Mouse (Mus musculus) neural tube, embryonic 14.5 days (tissue): Measurements from ENCODE around the gene Tet1. TPM values are rescaled to one million over a fixed set of nuclear protein-coding genes. Genes with fewer than 3 reads are reported as not detected.

Experiments used
- ATAC-seq: fragments of 200-750 bp; cut with Nextera tagmentation; 2 replicates; pipeline ENCODE4 v1.8.0; 2017; ENCODE audit warnings: low read depth, mild to moderate bottlenecking, moderate TSS enrichment, moderate library complexity
- H3K27ac ChIP-seq: fragments of 300-500 bp; sonication (generic); 2 replicates; pipeline ENCODE4 v1.5.1; 2014; ENCODE audit warnings: low read depth, mild to moderate bottlenecking, control low read depth, low read length, moderate library complexity, mixed read lengths
- H3K27me3 ChIP-seq: fragments of 300-500 bp; sonication (generic); 2 replicates; pipeline ENCODE4 v1.6.1; 2014; ENCODE audit warnings: low read length; ENCODE audit not compliant: control insufficient read depth, insufficient read depth
- H3K36me3 ChIP-seq: fragments of 300-500 bp; sonication (generic); 2 replicates; pipeline ENCODE4 v1.6.1; 2014; ENCODE audit warnings: low read length, mixed read lengths; ENCODE audit not compliant: control insufficient read depth, insufficient read depth
- H3K4me1 ChIP-seq: fragments of 300-500 bp; sonication (generic); 2 replicates; pipeline ENCODE4 v1.6.1; 2014; ENCODE audit warnings: low read length; ENCODE audit not compliant: control insufficient read depth, insufficient read depth
- H3K4me2 ChIP-seq: fragments of 300-500 bp; sonication (generic); 2 replicates; pipeline ENCODE4 v1.6.1; 2014; ENCODE audit warnings: mild to moderate bottlenecking, low read depth, low read length, control low read depth
- H3K4me3 ChIP-seq: fragments of 300-500 bp; sonication (generic); 2 replicates; pipeline ENCODE4 v1.5.1; 2014; ENCODE audit warnings: low read depth, low read length, control low read depth, mixed read lengths
- H3K9ac ChIP-seq: fragments of 300-500 bp; sonication (generic); replicated peaks from 2 replicates; pipeline ENCODE4 v1.6.1; 2014; ENCODE audit warnings: low read depth, mild to moderate bottlenecking, control low read depth, low read length, mixed read lengths
- H3K9me3 ChIP-seq: fragments of 300-500 bp; sonication (generic); 2 replicates; pipeline ENCODE4 v1.6.1; 2016; ENCODE audit warnings: low read length; ENCODE audit not compliant: control insufficient read depth
- whole genome bisulfite sequencing: fragments of 180-500 bp; shearing (Covaris S2); extraction: QIAGEN DNeasy Blood & Tissue Kit; methylation state at CpG from one replicate; pipeline ENCODE4 v1.1.7; 2014; 5-methylcytosine and 5-hydroxymethylcytosine counted together
- polyA plus RNA-seq: library from polyadenylated mRNA; unstranded; fragments of >200 nt; fragmentation: Nextera tagmentation; extraction: Ambion mirVana; gene quantifications from 2 replicates; pipeline ENCODE4 v1.2.1, GENCODE M21; 2014

The Tet1 gene
- polyA plus RNA-seq, 1 experiment from 2014 or later: 47.9 TPM

DNA sequence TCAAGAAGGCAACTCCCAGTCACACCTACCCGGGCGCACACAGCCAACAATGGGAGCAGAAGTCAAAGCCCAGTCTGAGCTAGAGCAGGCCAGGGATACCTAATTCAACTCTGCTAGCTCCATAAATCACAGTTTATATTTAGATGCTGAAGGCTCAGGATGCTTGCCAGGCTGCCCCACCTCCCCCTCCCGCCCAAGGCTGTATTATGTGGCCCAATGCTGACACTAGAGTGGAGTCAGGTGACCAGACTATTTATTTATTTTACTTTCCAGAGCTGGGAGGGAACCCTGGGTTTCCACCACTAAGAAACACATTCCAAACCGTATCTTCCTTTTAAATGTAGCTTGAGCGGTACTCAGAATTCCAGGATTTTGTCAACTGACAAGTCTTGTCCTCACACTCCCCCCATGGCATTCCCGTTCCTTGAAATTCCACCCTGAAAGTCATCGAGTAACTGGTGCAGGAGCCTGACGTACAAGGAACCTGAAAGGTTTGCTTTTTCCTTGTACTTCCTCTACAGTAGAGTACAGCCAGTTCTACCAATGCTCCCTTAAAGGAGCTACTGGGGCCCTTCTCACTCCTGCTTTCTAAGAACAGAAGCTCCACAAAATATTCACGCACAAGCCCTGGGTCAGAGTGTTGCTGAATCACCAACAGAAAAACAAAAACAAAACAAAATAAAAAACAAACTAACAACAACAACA is 64.9 kb downstream of the Tet1 start:
- H3K9me3 ChIP-seq: no peaks in the 10 kb centered on the region
- peak; percentile 57 for ATAC-seq
- no peak overlapping the region for H3K27ac ChIP-seq
- no peak overlapping the region for H3K4me2 ChIP-seq
- peaks cover 11% of the 10 kb centered on the region for H3K4me1 ChIP-seq
- H3K4me3 ChIP-seq: no peak overlapping the region
- peaks cover 4% of the 10 kb centered on the region; the same call in 1 of the 2 replicates for H3K36me3 ChIP-seq
- no peak overlapping the region for H3K9ac ChIP-seq
- H3K27me3 ChIP-seq: no peaks in the 10 kb centered on the region
- 67% methylated on average over 9 of the region's 9 CpGs for WGBS

DNA sequence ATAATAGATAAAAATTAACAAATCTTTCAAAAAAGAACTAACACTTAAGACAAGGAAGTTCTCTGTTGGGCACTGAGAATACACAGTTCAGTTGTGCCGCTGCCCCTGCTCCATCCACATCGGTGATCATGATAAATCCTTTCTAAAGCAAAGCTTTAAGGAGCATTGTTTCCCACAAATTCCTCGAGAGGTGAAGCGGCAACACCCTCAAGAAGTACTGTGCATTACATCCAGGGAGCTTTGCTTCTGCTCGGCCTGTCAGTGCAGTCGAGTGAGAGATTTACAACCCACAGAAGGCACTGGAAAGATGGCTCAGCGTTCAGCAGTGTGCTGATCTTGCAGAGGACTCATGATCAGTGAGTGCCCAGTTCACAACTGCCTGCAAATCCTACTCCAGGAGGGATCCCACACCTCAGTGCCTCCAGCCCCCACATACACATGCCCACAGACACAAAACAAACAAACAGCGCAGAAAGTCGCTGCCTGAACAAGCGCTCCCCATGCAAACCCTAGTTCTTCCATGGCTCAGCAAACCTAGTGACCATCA is 66.8 kb downstream of the Tet1 start:
- WGBS: 63% methylated on average over 10 of the region's 10 CpGs
- ATAC-seq: no peak

GRCm38 (mm10) chr10:62840687-62841086 is 68.1 kb downstream of the Tet1 start:
- Histone ChIP-seq H3K4me2 (no peak overlapping the region), H3K9ac (no peak overlapping the region), H3K9me3 (no peaks in the 10 kb centered on the region), H3K36me3 (peaks cover 15% of the 10 kb centered on the region; the same call in 1 of the 2 replicates), H3K4me3 (no peak overlapping the region), H3K27me3 (no peaks in the 10 kb centered on the region), H3K4me1 (peaks cover 11% of the 10 kb centered on the region), H3K27ac (no peak overlapping the region)
- WGBS: 85% methylated on average over 7 of the region's 7 CpGs
- no peak for ATAC-seq

More for the DNA sequence above, 66.8 kb downstream of the Tet1 start:
- peaks cover 15% of the 10 kb centered on the region; the same call in 1 of the 2 replicates for H3K36me3 ChIP-seq
- no peak overlapping the region for H3K4me3 ChIP-seq
- H3K9ac ChIP-seq: no peak overlapping the region
- peaks cover 11% of the 10 kb centered on the region for H3K4me1 ChIP-seq
- H3K27ac ChIP-seq: no peak overlapping the region
- H3K27me3 ChIP-seq: no peaks in the 10 kb centered on the region
- no peak overlapping the region for H3K4me2 ChIP-seq
- H3K9me3 ChIP-seq: no peaks in the 10 kb centered on the region

- ATAC-seq: no peak
- peaks cover 15% of the 10 kb centered on the region; the same call in 1 of the 2 replicates for H3K36me3 ChIP-seq
These were observed 70.8 kb downstream of the Tet1 start for GRCm38 (mm10) chr10:62837987-62838386.

DNA sequence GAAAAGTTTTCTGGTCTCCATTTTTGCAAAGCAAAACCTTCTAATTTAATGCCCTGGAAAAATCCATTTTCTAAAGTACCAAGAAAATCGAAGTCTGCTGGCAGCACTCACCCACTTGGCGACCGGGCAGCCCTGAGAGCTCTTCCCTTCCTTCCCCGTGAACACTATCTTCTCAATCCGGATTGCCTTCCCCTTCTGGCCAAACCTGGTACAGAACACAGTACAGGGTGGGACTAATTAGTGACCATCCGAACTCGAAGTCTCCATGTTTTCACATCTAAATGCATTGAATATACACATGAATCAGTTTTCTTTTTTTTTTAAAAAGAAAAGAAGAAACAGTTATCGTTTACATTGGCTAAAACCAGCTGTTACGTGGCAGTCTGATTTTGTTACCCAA is 76.0 kb downstream of the Tet1 start:
- no peak overlapping the region for H3K4me3 ChIP-seq
- H3K9ac ChIP-seq: no peak overlapping the region
- WGBS: 90% methylated on average over 9 of the region's 9 CpGs
- no peaks in the 10 kb centered on the region for H3K27me3 ChIP-seq
- no peaks in the 10 kb centered on the region for H3K9me3 ChIP-seq
- H3K4me1 ChIP-seq: no peaks in the 10 kb centered on the region
- no peak for ATAC-seq
- no peak overlapping the region for H3K4me2 ChIP-seq
- no peak overlapping the region for H3K27ac ChIP-seq
- H3K36me3 ChIP-seq: peaks cover 3% of the 10 kb centered on the region; the same call in 1 of the 2 replicates

More at GRCm38 (mm10) chr10:62837987-62838386, 70.8 kb downstream of the Tet1 start:
- Histone ChIP-seq H3K4me3 (no peak overlapping the region), H3K9ac (no peak overlapping the region), H3K4me2 (no peak overlapping the region), H3K4me1 (0 out of 2 replicates have a peak, but pooled peaks cover 3% of the 10 kb centered on the region), H3K27me3 (no peaks in the 10 kb centered on the region), H3K27ac (no peak overlapping the region), H3K9me3 (no peaks in the 10 kb centered on the region)
- 94% methylated on average over 5 of the region's 5 CpGs for WGBS

- H3K36me3 ChIP-seq: no peaks in the 10 kb centered on the region
- WGBS: 77% methylated on average over 2 of the region's 2 CpGs
- H3K4me2 ChIP-seq: no peak overlapping the region
- no peaks in the 10 kb centered on the region for H3K4me1 ChIP-seq
- no peak for ATAC-seq
- H3K9ac ChIP-seq: no peak overlapping the region
- no peak overlapping the region for H3K27ac ChIP-seq
- no peak overlapping the region for H3K4me3 ChIP-seq
- no peaks in the 10 kb centered on the region for H3K27me3 ChIP-seq
- no peaks in the 10 kb centered on the region for H3K9me3 ChIP-seq
These were observed 77.2 kb downstream of the Tet1 start for GRCm38 (mm10) chr10:62831546-62831945.

- Histone ChIP-seq H3K9me3 (no peaks in the 10 kb centered on the region), H3K27ac (no peak overlapping the region), H3K4me3 (no peak overlapping the region), H3K4me2 (no peak overlapping the region), H3K27me3 (no peaks in the 10 kb centered on the region), H3K4me1 (no peaks in the 10 kb centered on the region), H3K36me3 (peaks cover 9% of the 10 kb centered on the region), H3K9ac (no peak overlapping the region)
- 88% methylated on average over 8 of the region's 8 CpGs for WGBS
- ATAC-seq: no peak
These were observed 84.3 kb downstream of the Tet1 start for GRCm38 (mm10) chr10:62824474-62824873.

GRCm38 (mm10) chr10:62823431-62823830 is 85.4 kb downstream of the Tet1 start:
- Histone ChIP-seq H3K4me3 (no peak overlapping the region), H3K27me3 (no peaks in the 10 kb centered on the region), H3K4me2 (no peak overlapping the region), H3K9ac (no peak overlapping the region), H3K9me3 (no peaks in the 10 kb centered on the region), H3K36me3 (peaks cover 18% of the 10 kb centered on the region), H3K4me1 (no peaks in the 10 kb centered on the region), H3K27ac (no peak overlapping the region)
- ATAC-seq: no peak
- WGBS: 88% methylated on average over 4 of the region's 4 CpGs

DNA sequence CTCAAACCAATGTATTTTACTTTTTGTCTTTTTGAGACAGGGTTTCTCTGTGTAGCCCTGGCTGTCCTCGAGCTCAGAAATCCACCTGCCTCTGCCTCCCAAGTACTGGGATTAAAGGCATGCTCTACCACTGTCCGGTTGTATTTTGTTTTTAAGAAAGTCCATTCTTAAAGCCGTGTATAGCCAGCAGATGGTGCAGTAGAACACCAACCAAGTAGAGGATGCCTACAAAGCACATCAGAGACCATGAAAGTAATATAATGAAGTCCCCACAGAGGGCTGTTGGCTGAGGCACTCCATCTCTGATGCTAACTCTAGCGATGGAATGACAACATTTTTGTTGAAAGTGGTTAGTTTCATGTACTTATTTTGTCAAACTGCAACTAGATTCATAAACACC is 98.8 kb downstream of the Tet1 start:
- H3K27ac ChIP-seq: no peak overlapping the region
- no peak overlapping the region for H3K9ac ChIP-seq
- no peaks in the 10 kb centered on the region for H3K27me3 ChIP-seq
- H3K9me3 ChIP-seq: no peaks in the 10 kb centered on the region
- ATAC-seq: no peak
- H3K4me3 ChIP-seq: no peak overlapping the region
- H3K36me3 ChIP-seq: peaks cover 24% of the 10 kb centered on the region
- 81% methylated on average over 4 of the region's 4 CpGs for WGBS
- no peak overlapping the region for H3K4me2 ChIP-seq
- H3K4me1 ChIP-seq: no peaks in the 10 kb centered on the region
